Mouse (Mus musculus) ovary, adult 2 months (tissue): ENCODE data around the gene Arf3. TPM values are rescaled to one million over a fixed set of nuclear protein-coding genes. Genes with fewer than 3 reads are reported as not detected.

Source experiments
- polyA plus RNA-seq: library from polyadenylated mRNA; depleted of rRNA; stranded (reverse); fragments of >200 nt; gene quantifications from 2 replicates; pipeline ENCODE4 v1.2.3, GENCODE M21; 2012; rRNA removed

Arf3 gene
- 143 and 148 TPM in 2 replicates for polyA plus RNA-seq

GRCm38 (mm10) chr15:98762670-98763529, at the start of gene Arf3:
Gene Arf3, minus strand, starts transcription at chr15:98763214.

GRCm38 (mm10) chr15:98809390-98809789, 46.4 kb upstream of the Arf3 start, which contains the start of gene Ddn:
Gene Ddn, minus strand, starts transcription at chr15:98809490.

GRCm38 (mm10) chr15:98789661-98790535, 26.9 kb upstream of the Arf3 start, which contains the start of gene Wnt1:
Gene Wnt1, plus strand, starts transcription at chr15:98789857.

GRCm38 (mm10) chr15:98777762-98778161, 14.7 kb upstream of the Arf3 start, which contains the start of gene Wnt10b:
Gene Wnt10b, minus strand, starts transcription at chr15:98778150.

GRCm38 (mm10) chr15:98727443-98728321, 35.3 kb downstream of the Arf3 start, which contains the start of gene Fkbp11:
Gene Fkbp11, minus strand, starts transcription at chr15:98728198.

GRCm38 (mm10) chr15:98707766-98708372, 55.1 kb downstream of the Arf3 start, which contains the start of gene Ccdc65:
Gene Ccdc65, plus strand, starts transcription at chr15:98708207.

Other genes with a start within 250 kb of the Arf3 start
- 40.8 and 48.7 TPM in 2 replicates for gene Kansl2, start 228.9 kb downstream of the Arf3 start, polyA plus RNA-seq
- gene Ccnt1, start 192.3 kb downstream of the Arf3 start, polyA plus RNA-seq: 14.3 and 16.6 TPM in 2 replicates
- gene 4930415O20Rik, start 192.2 kb downstream of the Arf3 start, polyA plus RNA-seq: 0.99 TPM in 1 of 2 replicates, not detected in the other
- 92.3 and 95.3 TPM in 2 replicates for gene Adcy6, start 153.1 kb downstream of the Arf3 start, polyA plus RNA-seq
- 122 and 125 TPM in 2 replicates for gene Cacnb3, start 132.4 kb downstream of the Arf3 start, polyA plus RNA-seq
- 36.2 and 37.9 TPM in 2 replicates for gene Ddx23, start 100.3 kb downstream of the Arf3 start, polyA plus RNA-seq
- 2.1 and 2.6 TPM in 2 replicates for gene Rnd1, start 85.8 kb downstream of the Arf3 start, polyA plus RNA-seq
- 6.3 and 7.8 TPM in 2 replicates for gene Ccdc65, start 55.0 kb downstream of the Arf3 start, polyA plus RNA-seq
- gene Fkbp11, start 35.0 kb downstream of the Arf3 start, polyA plus RNA-seq: 28.3 and 37.1 TPM in 2 replicates
- 104 and 226 TPM in 2 replicates for gene Wnt10b, start 14.9 kb upstream of the Arf3 start, polyA plus RNA-seq
- gene Wnt1, start 26.6 kb upstream of the Arf3 start, polyA plus RNA-seq: 0.14 and 0.35 TPM in 2 replicates
- gene Ddn, start 46.3 kb upstream of the Arf3 start, polyA plus RNA-seq: 0.07 TPM in 1 of 2 replicates, not detected in the other
- gene Prkag1, start 68.3 kb upstream of the Arf3 start, polyA plus RNA-seq: 51.7 and 70.0 TPM in 2 replicates
- gene Kmt2d, start 108.0 kb upstream of the Arf3 start, polyA plus RNA-seq: 33.6 and 36.2 TPM in 2 replicates
- 5.6 and 7.7 TPM in 2 replicates for gene Rhebl1, start 131.3 kb upstream of the Arf3 start, polyA plus RNA-seq
- 31.3 and 36.8 TPM in 2 replicates for gene Dhh, start 135.3 kb upstream of the Arf3 start, polyA plus RNA-seq
- 185 and 201 TPM in 2 replicates for gene Lmbr1l, start 155.0 kb upstream of the Arf3 start, polyA plus RNA-seq
- 2,787 and 3,874 TPM in 2 replicates for gene Tuba1b, start 171.4 kb upstream of the Arf3 start, polyA plus RNA-seq
- 283 and 558 TPM in 2 replicates for gene Gm49450, start 190.3 kb upstream of the Arf3 start, polyA plus RNA-seq
- 629 and 682 TPM in 2 replicates for gene Tuba1a, start 190.5 kb upstream of the Arf3 start, polyA plus RNA-seq